ENCODE assay signal across 18 mouse cellular contexts in genomic region chr16:34080818-34081217, GRCm38 (mm10).
DNase-seq lines count a peak whose midpoint lies in the region; ATAC-seq and TF ChIP-seq lines count a peak whose summit lies in the region.
"Had no signal": no experiment of that assay in that cellular context is flagged by ENCODE, and none has a peak within 500 bp of the region (broad histone marks: within the 10 kb centered on the region; RNA-seq: fewer than 3 reads in every experiment).

No protein-coding gene starts in this region.

- WGBS in embryonic facial prominence, embryonic 14.5 days: 38% methylated on average over 6 of the region's 6 CpGs
- 23% methylated on average over 6 of the region's 6 CpGs for WGBS in limb, embryonic 15.5 days

- H3K4me1 ChIP-seq in embryonic facial prominence, embryonic 14.5 days (ENCODE audit: control insufficient read depth, insufficient read depth, low read length): peaks cover 36% of the 10 kb centered on the region
- H3K4me1 ChIP-seq in limb, embryonic 15.5 days: peaks cover 30% of the 10 kb centered on the region

- H3K9ac ChIP-seq in embryonic facial prominence, embryonic 14.5 days (ENCODE audit: low read depth, low read length): no peak overlapping the region
- H3K9ac ChIP-seq in limb, embryonic 15.5 days: no peak overlapping the region
- H3K9ac ChIP-seq: forebrain, embryonic 15.5 days; midbrain, embryonic 15.5 days; neural tube, embryonic 13.5 days had no signal

- intact Hi-C loops in gastrocnemius, adult 2 months (cut with DNase I): no loop called here
- intact Hi-C loops in left cerebral cortex, postnatal 36 days (cut with DNase I): no loop called here

- H3K9me3 ChIP-seq in embryonic facial prominence, embryonic 14.5 days (ENCODE audit: control insufficient read depth, low read length): no peaks in the 10 kb centered on the region
- H3K9me3 ChIP-seq in limb, embryonic 15.5 days: no peaks in the 10 kb centered on the region
- H3K9me3 ChIP-seq: forebrain, embryonic 15.5 days; midbrain, embryonic 15.5 days; neural tube, embryonic 13.5 days had no signal

- TF ChIP-seq CTCF in gastrocnemius, adult 2 months (IDR thresholded peaks at IDR 0.05): no peak

- no peak overlapping the region for H3K4me3 ChIP-seq in gastrocnemius, adult 2 months
- no peak overlapping the region for H3K4me3 ChIP-seq in embryonic facial prominence, embryonic 14.5 days (ENCODE audit: low read depth, low read length)
- H3K4me3 ChIP-seq in limb, embryonic 15.5 days: no peak overlapping the region
- H3K4me3 ChIP-seq: forebrain, embryonic 15.5 days; midbrain, embryonic 15.5 days; neural tube, embryonic 13.5 days had no signal

- no peak for ATAC-seq in embryonic facial prominence, embryonic 14.5 days (ENCODE audit: low read depth)
- ATAC-seq in limb, embryonic 15.5 days (ENCODE audit: insufficient number of reproducible peaks, low FRiP score, low TSS enrichment, low read depth): no peak
- ATAC-seq: forebrain, embryonic 15.5 days; hindbrain, embryonic 16.5 days; midbrain, embryonic 15.5 days had no signal

- H3K27ac ChIP-seq in gastrocnemius, adult 2 months: peak overlapping the region; percentile 94
- peak overlapping the region; percentile 46 for H3K27ac ChIP-seq in embryonic facial prominence, embryonic 14.5 days (replicated peaks; ENCODE audit: low read depth, low read length)
- peak overlapping the region; percentile 50; the same call in 1 of the 2 replicates for H3K27ac ChIP-seq in limb, embryonic 15.5 days
- H3K27ac ChIP-seq: forebrain, embryonic 15.5 days; midbrain, embryonic 15.5 days; neural tube, embryonic 13.5 days had no signal

- H3K27me3 ChIP-seq in embryonic facial prominence, embryonic 14.5 days (replicated peaks; ENCODE audit: control insufficient read depth, insufficient read depth, low read length): no peaks in the 10 kb centered on the region
- no peaks in the 10 kb centered on the region for H3K27me3 ChIP-seq in limb, embryonic 15.5 days
- H3K27me3 ChIP-seq: forebrain, embryonic 15.5 days; midbrain, embryonic 15.5 days; neural tube, embryonic 13.5 days had no signal

- DNase-seq in gastrocnemius, adult 2 months: no peak
- DNase-seq in gastrocnemius, adult 18-20 months (ENCODE audit: low spot score): no peak
- peak; percentile 19 to 24 for DNase-seq in left cerebral cortex, postnatal 36 days (ENCODE audit: low spot score in 2 of 2)
- no peak for DNase-seq in left cerebral cortex, adult 18-20 months (ENCODE audit: low spot score in 2 of 2)
- DNase-seq in embryonic facial prominence, embryonic 14.5 days (ENCODE audit: low spot score): no peak
- DNase-seq in adrenal gland, postnatal 36 days: no peak
- DNase-seq in adrenal gland, postnatal 25 days: no peak
- DNase-seq: cerebellum, adult 8-10 months; gastrocnemius, postnatal 36 days; liver; lung, postnatal 14 days; right cerebral cortex, adult 18-20 months; thymus, postnatal 36 days had no signal

- no peaks in the 10 kb centered on the region for H3K36me3 ChIP-seq in embryonic facial prominence, embryonic 14.5 days (ENCODE audit: control insufficient read depth, insufficient read depth, low read length)
- no peaks in the 10 kb centered on the region for H3K36me3 ChIP-seq in limb, embryonic 15.5 days
- H3K36me3 ChIP-seq: forebrain, embryonic 15.5 days; midbrain, embryonic 15.5 days; neural tube, embryonic 13.5 days had no signal

- H3K4me2 ChIP-seq in embryonic facial prominence, embryonic 14.5 days (ENCODE audit: low read depth, low read length): no peak overlapping the region
- H3K4me2 ChIP-seq in limb, embryonic 15.5 days: no peak overlapping the region
- H3K4me2 ChIP-seq: forebrain, embryonic 15.5 days; midbrain, embryonic 15.5 days; neural tube, embryonic 13.5 days had no signal

Comparison
In these comparisons a context has a peak if more than half of its experiments do, and no peak if none do; other contexts are left out.
1. DNase-seq: peak in left cerebral cortex, postnatal 36 days (2 of 2); none in gastrocnemius, adult 2 months (single experiment), gastrocnemius, adult 18-20 months (single experiment), left cerebral cortex, adult 18-20 months (0 of 2), embryonic facial prominence, embryonic 14.5 days (single experiment), adrenal gland, postnatal 36 days (0 of 2) and adrenal gland, postnatal 25 days (single experiment).
2. Peak in every context shown above with its lines, with median percentiles within 50 percentile points of each other: H3K27ac ChIP-seq.